Mouse (Mus musculus) liver, postnatal 0 days (tissue): ENCODE measurements around the gene Mpg. TPM values are rescaled to one million over a fixed set of nuclear protein-coding genes. Genes with fewer than 3 reads are reported as not detected.
A peak's percentile ranks its signal among the peaks of the same experiment; 100 is the strongest.

Experiments
- ATAC-seq: fragments of 200-750 bp; cut with Nextera tagmentation; 2 replicates; pipeline ENCODE4 v1.8.0; 2017; ENCODE audit warnings: mild to moderate bottlenecking, moderate library complexity
- DNase-seq: peaks from one replicate; pipeline ENCODE4 v3.0.0-alpha.2; 2016
- H3K27ac ChIP-seq: fragments of 300-500 bp; sonication (generic); 2 replicates; pipeline ENCODE4 v1.5.1; 2014; ENCODE audit warnings: antibody characterized with exemption, moderate library complexity, mild to moderate bottlenecking, low read depth
- H3K27me3 ChIP-seq: fragments of 300-500 bp; sonication (generic); 2 replicates; pipeline ENCODE4 v1.6.1; 2014; ENCODE audit warnings: low read length, control low read depth, mixed read lengths; ENCODE audit not compliant: insufficient read depth
- H3K36me3 ChIP-seq: fragments of 300-500 bp; sonication (generic); replicated peaks from 2 replicates; pipeline ENCODE4 v1.6.1; 2014; ENCODE audit warnings: mild to moderate bottlenecking, control low read depth, low read length, moderate library complexity, mixed read lengths; ENCODE audit not compliant: insufficient read depth
- H3K4me1 ChIP-seq: fragments of 300-500 bp; sonication (generic); 2 replicates; pipeline ENCODE4 v1.6.1; 2014; ENCODE audit warnings: antibody characterized with exemption, mild to moderate bottlenecking, control low read depth; ENCODE audit not compliant: insufficient read depth
- H3K4me2 ChIP-seq: fragments of 300-500 bp; sonication (generic); 2 replicates; pipeline ENCODE4 v1.6.1; 2014; ENCODE audit warnings: low read depth, mild to moderate bottlenecking, low read length, moderate library complexity, mixed read lengths
- H3K4me3 ChIP-seq: fragments of 300-500 bp; sonication (generic); 2 replicates; pipeline ENCODE4 v1.5.1; 2014; ENCODE audit warnings: low read depth, low read length
- H3K9ac ChIP-seq: fragments of 300-500 bp; sonication (generic); replicated peaks from 2 replicates; pipeline ENCODE4 v1.6.1; 2014; ENCODE audit warnings: mild to moderate bottlenecking, moderate library complexity
- H3K9me3 ChIP-seq: fragments of 300-500 bp; sonication (generic); 2 replicates; pipeline ENCODE4 v1.6.1; 2016; ENCODE audit warnings: mild to moderate bottlenecking, control low read depth, low read length, mixed read lengths
- CTCF ChIP-seq: sonication (generic); IDR thresholded peaks from 2 replicates; pipeline ENCODE4 v1.5.1; 2016; ENCODE audit warnings: antibody characterized with exemption, low read depth
- EP300 ChIP-seq: IDR thresholded peaks from 2 replicates; pipeline ENCODE4 v1.6.1; 2016; ENCODE audit warnings: antibody characterized with exemption, low read depth, mild to moderate bottlenecking
- WGBS: fragments of 180-500 bp; shearing (Covaris S2); extraction: QIAGEN DNeasy Blood & Tissue Kit; methylation state at CpG from one replicate; pipeline ENCODE4 v1.1.7; 2014; ENCODE audit not compliant: insufficient replicate concordance; 5-methylcytosine and 5-hydroxymethylcytosine counted together
- polyA plus RNA-seq: library from polyadenylated mRNA; unstranded; fragments of >200 nt; fragmentation: Nextera tagmentation; extraction: Ambion mirVana; gene quantifications from 2 replicates; pipeline ENCODE4 v1.2.1, GENCODE M21; 2015

Gene Mpg
- polyA plus RNA-seq, 1 experiment from 2014 or later: 13.5 TPM

GRCm38 (mm10) chr11:32280646-32281045 lies 54.3 kb downstream of the Mpg start:
- H3K27ac ChIP-seq: peak overlapping the region; percentile 96
- WGBS: 52% methylated on average over 2 of the region's 2 CpGs
- H3K4me3 ChIP-seq: no peak overlapping the region
- peak overlapping the region; percentile 62; the same call in 1 of the 2 replicates for H3K9ac ChIP-seq
- no peaks in the 10 kb centered on the region for H3K36me3 ChIP-seq
- H3K4me1 ChIP-seq: peaks cover 18% of the 10 kb centered on the region
- H3K27me3 ChIP-seq: peaks cover 19% of the 10 kb centered on the region; the same call in 1 of the 2 replicates
- peak overlapping the region; percentile 56 for H3K4me2 ChIP-seq
- DNase-seq: no peak
- no peaks in the 10 kb centered on the region for H3K9me3 ChIP-seq
- TF ChIP-seq EP300: no peak
- no peak for TF ChIP-seq CTCF
- ATAC-seq: no peak

GRCm38 (mm10) chr11:32281416-32282144 lies 55.3 kb downstream of the Mpg start:
- peaks cover 19% of the 10 kb centered on the region; the same call in 1 of the 2 replicates for H3K27me3 ChIP-seq
- H3K27ac ChIP-seq: peak overlapping the region; percentile 96
- TF ChIP-seq CTCF: no peak
- 0 out of 2 replicates have a peak, but pooled peaks have one; percentile 5 for TF ChIP-seq EP300
- H3K4me1 ChIP-seq: peaks cover 18% of the 10 kb centered on the region
- no peaks in the 10 kb centered on the region for H3K9me3 ChIP-seq
- peak overlapping the region; percentile 62 for H3K9ac ChIP-seq
- no peak overlapping the region for H3K4me3 ChIP-seq
- ATAC-seq (no peak), DNase-seq (no peak)
- 48% methylated on average over 1 of the region's 1 CpGs for WGBS
- H3K4me2 ChIP-seq: peak overlapping the region; percentile 56
- H3K36me3 ChIP-seq: no peaks in the 10 kb centered on the region

Other genes starting within 250 kb of the Mpg start
- 0.06 TPM in 1 of 2 replicates, not detected in the other for gene Nsg2, start 226.0 kb upstream of the Mpg start, polyA plus RNA-seq
- 0.05 TPM in 1 of 2 replicates, not detected in the other for gene Il9r, start 26.2 kb upstream of the Mpg start, polyA plus RNA-seq
- 30.1 and 32.9 TPM in 2 replicates for gene Snrnp25, start 21.1 kb upstream of the Mpg start, polyA plus RNA-seq
- gene Rhbdf1, start 4.2 kb upstream of the Mpg start, polyA plus RNA-seq: 4.8 and 6.4 TPM in 2 replicates
- 22.8 and 26.2 TPM in 2 replicates for gene Nprl3, start 41.2 kb downstream of the Mpg start, polyA plus RNA-seq
- gene Hba-x, start 49.9 kb downstream of the Mpg start, polyA plus RNA-seq: 5.6 and 6.3 TPM in 2 replicates
- 32,136 and 32,798 TPM in 2 replicates for gene Hba-a1, start 57.0 kb downstream of the Mpg start, polyA plus RNA-seq
- gene Hbq1b, start 60.5 kb downstream of the Mpg start, polyA plus RNA-seq: 70.9 and 75.1 TPM in 2 replicates
- gene Hba-a2, start 70.0 kb downstream of the Mpg start, polyA plus RNA-seq: 64,656 and 66,091 TPM in 2 replicates
- gene Hbq1a, start 73.6 kb downstream of the Mpg start, polyA plus RNA-seq: 3.0 and 4.4 TPM in 2 replicates
- gene Sh3pxd2b, start 121.3 kb downstream of the Mpg start, polyA plus RNA-seq: 0.49 and 0.79 TPM in 2 replicates
- gene Ubtd2, start 228.9 kb downstream of the Mpg start, polyA plus RNA-seq: 3.1 and 3.2 TPM in 2 replicates